Mouse (Mus musculus) thymus, postnatal 0 days (tissue): ENCODE measurements around the gene Fam90a1b. TPM values are rescaled to one million over a fixed set of nuclear protein-coding genes. Genes with fewer than 3 reads are reported as not detected.
"Not testable (repeated sequence)": the region's sequence is repeated elsewhere in the genome, so short reads cannot be mapped to it uniquely, and the experiment has no call there.

Source experiments
- DNase-seq: peaks from one replicate; pipeline ENCODE4 v3.0.0-alpha.2; 2015; ENCODE audit warnings: low spot score
- microRNA-seq: library from miRNA; unstranded; fragments of <30 nt; microRNA quantifications from one replicate; pipeline ENCODE4, GENCODE M21; 2016; ENCODE audit warnings: borderline number of aligned reads
- polyA plus RNA-seq: library from polyadenylated mRNA; unstranded; fragments of >200 nt; fragmentation: Nextera tagmentation; extraction: Ambion mirVana; gene quantifications from 2 replicates; pipeline ENCODE4 v1.2.1, GENCODE M21; 2015

Gene Fam90a1b
- polyA plus RNA-seq = 0.14 and 0.35 TPM in 2 replicates

- peak; percentile 94 for DNase-seq
Measured at GRCm38 (mm10) chrX:94366670-94367241, at the start of gene Fam90a1b, which contains the start of gene Apoo. Gene Fam90a1b (minus strand): TSS chrX:94366777. Gene Apoo (plus strand): TSS chrX:94367117.

- no peak for DNase-seq
Measured at GRCm38 (mm10) chrX:94408975-94409374, 42.4 kb upstream of the Fam90a1b start.

- no peak for DNase-seq
Measured at GRCm38 (mm10) chrX:94378734-94379133, 12.2 kb upstream of the Fam90a1b start.

- DNase-seq = no peak
Measured at GRCm38 (mm10) chrX:94367248-94367647, 671 bp upstream of the Fam90a1b start.

- peak; percentile 2 for DNase-seq
Measured at GRCm38 (mm10) chrX:94366029-94366428, 548 bp downstream of the Fam90a1b start.

GRCm38 (mm10) chrX:94365381-94365925, 1.1 kb downstream of the Fam90a1b start:
- peak; percentile 3 for DNase-seq

- not testable (repeated sequence) for DNase-seq
Measured at GRCm38 (mm10) chrX:94343638-94344037, 22.9 kb downstream of the Fam90a1b start.

GRCm38 (mm10) chrX:94321036-94321902, 45.3 kb downstream of the Fam90a1b start:
- no peak for DNase-seq

Small RNAs within 50 kb of the gene (microRNA-seq; reads per million reads assigned to microRNA genes)
- gene Gm44477 = not detected

Other genes with a start within 250 kb of the Fam90a1b start
- gene Zfx, start 243.1 kb downstream of the Fam90a1b start, polyA plus RNA-seq = 30.9 and 34.5 TPM in 2 replicates
- gene Eif2s3x, start 153.9 kb downstream of the Fam90a1b start, polyA plus RNA-seq = 75.1 and 78.5 TPM in 2 replicates
- 9.6 and 12.2 TPM in 2 replicates for gene Klhl15, start 132.2 kb downstream of the Fam90a1b start, polyA plus RNA-seq
- gene Apoo, start 340 bp upstream of the Fam90a1b start, polyA plus RNA-seq = 75.8 and 79.1 TPM in 2 replicates
- 86.6 and 99.0 TPM in 2 replicates for gene Maged1, start 175.4 kb upstream of the Fam90a1b start, polyA plus RNA-seq